Mouse (Mus musculus): ENCODE data around the gene C1qtnf9. TPM values are rescaled to one million over a fixed set of nuclear protein-coding genes. Genes with fewer than 3 reads are reported as not detected.

C1qtnf9 gene
- polyA plus RNA-seq, 1 experiment: not detected

GRCm38 (mm10) chr14:60799762-60800728 lies 32.1 kb downstream of the C1qtnf9 start:
- Histone ChIP-seq H3K79me3 (ENCODE audit: low read depth) (no peaks in the 10 kb centered on the region), H3ac (ENCODE audit: control insufficient read depth, insufficient read length, low read depth) (no peak overlapping the region), H3K4me3 (ENCODE audit: insufficient read depth, poor library complexity, severe bottlenecking) (no peak overlapping the region), H3K27me3 (ENCODE audit: control insufficient read depth, insufficient read depth, insufficient read length) (no peaks in the 10 kb centered on the region), H3K36me3 (ENCODE audit: control insufficient read depth, insufficient read depth) (no peaks in the 10 kb centered on the region), H3K79me2 (ENCODE audit: control insufficient read depth, insufficient read depth) (no peaks in the 10 kb centered on the region)
- TF ChIP-seq FOSL1 (IDR thresholded peaks at IDR 0.05; ENCODE audit: insufficient read depth, low read length, poor library complexity, severe bottlenecking) (no peak), USF1 (IDR thresholded peaks at IDR 0.05; ENCODE audit: low read depth) (no peak), CTCF (IDR thresholded peaks at IDR 0.05; ENCODE audit: control insufficient read depth, insufficient read depth, insufficient read length) (no peak), CEBPB (IDR thresholded peaks at IDR 0.05; ENCODE audit: low read depth) (no peak), MYOD1 (IDR thresholded peaks at IDR 0.05; ENCODE audit: control insufficient read depth, insufficient read length, low read depth) (no peak)

- Histone ChIP-seq H3K79me3 (ENCODE audit: low read depth) (no peaks in the 10 kb centered on the region), H3K36me3 (ENCODE audit: control insufficient read depth, insufficient read depth) (no peaks in the 10 kb centered on the region), H3K79me2 (ENCODE audit: control insufficient read depth, insufficient read depth) (no peaks in the 10 kb centered on the region), H3K27me3 (ENCODE audit: control insufficient read depth, insufficient read depth, insufficient read length) (no peaks in the 10 kb centered on the region), H3ac (ENCODE audit: control insufficient read depth, insufficient read length, low read depth) (no peak overlapping the region), H3K4me3 (ENCODE audit: insufficient read depth, poor library complexity, severe bottlenecking) (no peak overlapping the region)
- TF ChIP-seq FOSL1 (IDR thresholded peaks at IDR 0.05; ENCODE audit: insufficient read depth, low read length, poor library complexity, severe bottlenecking): no peak
- no peak for TF ChIP-seq CEBPB (IDR thresholded peaks at IDR 0.05; ENCODE audit: low read depth)
- no peak for TF ChIP-seq USF1 (IDR thresholded peaks at IDR 0.05; ENCODE audit: low read depth)
- TF ChIP-seq MYOD1 (IDR thresholded peaks at IDR 0.05; ENCODE audit: control insufficient read depth, insufficient read length, low read depth): no peak
- no peak for TF ChIP-seq MAX (IDR thresholded peaks at IDR 0.05)
- TF ChIP-seq MYOG (IDR thresholded peaks at IDR 0.05; ENCODE audit: control insufficient read depth, extremely low read depth, insufficient read length): no peak
- no peak for TF ChIP-seq CTCF (IDR thresholded peaks at IDR 0.05; ENCODE audit: control insufficient read depth, insufficient read depth, insufficient read length)
Measured at GRCm38 (mm10) chr14:60802026-60802425, 34.1 kb downstream of the C1qtnf9 start.

GRCm38 (mm10) chr14:60804978-60805377 lies 37.0 kb downstream of the C1qtnf9 start:
- Histone ChIP-seq H3K36me3 (ENCODE audit: control insufficient read depth, insufficient read depth) (no peaks in the 10 kb centered on the region), H3ac (ENCODE audit: control insufficient read depth, insufficient read length, low read depth) (no peak overlapping the region), H3K4me3 (ENCODE audit: insufficient read depth, poor library complexity, severe bottlenecking) (no peak overlapping the region), H3K27me3 (ENCODE audit: control insufficient read depth, insufficient read depth, insufficient read length) (no peaks in the 10 kb centered on the region), H3K79me3 (ENCODE audit: low read depth) (no peaks in the 10 kb centered on the region), H3K79me2 (ENCODE audit: control insufficient read depth, insufficient read depth) (no peaks in the 10 kb centered on the region)
- no peak for TF ChIP-seq MAX (IDR thresholded peaks at IDR 0.05)
- no peak for TF ChIP-seq CEBPB (IDR thresholded peaks at IDR 0.05; ENCODE audit: low read depth)
- no peak for TF ChIP-seq FOSL1 (IDR thresholded peaks at IDR 0.05; ENCODE audit: insufficient read depth, low read length, poor library complexity, severe bottlenecking)
- no peak for TF ChIP-seq USF1 (IDR thresholded peaks at IDR 0.05; ENCODE audit: low read depth)
- no peak for TF ChIP-seq MYOD1 (IDR thresholded peaks at IDR 0.05; ENCODE audit: control insufficient read depth, insufficient read length, low read depth)
- no peak for TF ChIP-seq MYOG (IDR thresholded peaks at IDR 0.05; ENCODE audit: control insufficient read depth, extremely low read depth, insufficient read length)
- no peak for TF ChIP-seq CTCF (IDR thresholded peaks at IDR 0.05; ENCODE audit: control insufficient read depth, insufficient read depth, insufficient read length)

GRCm38 (mm10) chr14:60805871-60806270 lies 37.9 kb downstream of the C1qtnf9 start:
- Histone ChIP-seq H3K36me3 (ENCODE audit: control insufficient read depth, insufficient read depth) (no peaks in the 10 kb centered on the region), H3K79me3 (ENCODE audit: low read depth) (no peaks in the 10 kb centered on the region), H3K27me3 (ENCODE audit: control insufficient read depth, insufficient read depth, insufficient read length) (no peaks in the 10 kb centered on the region), H3K79me2 (ENCODE audit: control insufficient read depth, insufficient read depth) (no peaks in the 10 kb centered on the region), H3K4me3 (ENCODE audit: insufficient read depth, poor library complexity, severe bottlenecking) (no peak overlapping the region), H3ac (ENCODE audit: control insufficient read depth, insufficient read length, low read depth) (no peak overlapping the region)
- TF ChIP-seq FOSL1 (IDR thresholded peaks at IDR 0.05; ENCODE audit: insufficient read depth, low read length, poor library complexity, severe bottlenecking) (no peak), CEBPB (IDR thresholded peaks at IDR 0.05; ENCODE audit: low read depth) (no peak), USF1 (IDR thresholded peaks at IDR 0.05; ENCODE audit: low read depth) (no peak), MYOD1 (IDR thresholded peaks at IDR 0.05; ENCODE audit: control insufficient read depth, insufficient read length, low read depth) (no peak), MYOG (IDR thresholded peaks at IDR 0.05; ENCODE audit: control insufficient read depth, extremely low read depth, insufficient read length) (no peak), MAX (IDR thresholded peaks at IDR 0.05) (no peak), CTCF (IDR thresholded peaks at IDR 0.05; ENCODE audit: control insufficient read depth, insufficient read depth, insufficient read length) (no peak)

DNA sequence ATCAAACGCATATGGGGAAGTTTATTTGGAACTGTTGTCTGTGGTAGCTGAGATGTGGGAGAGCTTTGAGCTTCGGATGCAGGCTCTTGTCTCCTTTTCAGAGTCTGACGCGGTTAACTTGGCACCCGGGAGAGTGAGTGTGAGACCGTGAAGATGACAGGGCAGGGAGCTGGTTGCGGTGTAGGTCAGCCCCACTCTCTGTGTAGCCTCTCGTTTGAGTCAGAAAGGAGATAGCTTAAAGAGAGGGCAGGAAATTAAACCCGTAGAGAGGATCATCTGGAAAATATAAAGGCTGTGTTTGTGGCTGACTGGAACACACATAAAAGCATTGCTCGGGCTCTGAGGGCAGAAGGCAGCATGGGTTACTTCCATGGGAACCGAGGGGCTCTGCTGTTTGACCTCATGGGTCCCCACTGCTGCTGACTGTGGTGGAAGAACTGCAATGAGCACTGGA lies 39.0 kb downstream of the C1qtnf9 start:
- Histone ChIP-seq H3K36me3 (ENCODE audit: control insufficient read depth, insufficient read depth) (peaks cover 1% of the 10 kb centered on the region), H3K79me2 (ENCODE audit: control insufficient read depth, insufficient read depth) (no peaks in the 10 kb centered on the region), H3K4me3 (ENCODE audit: insufficient read depth, poor library complexity, severe bottlenecking) (no peak overlapping the region), H3ac (ENCODE audit: control insufficient read depth, insufficient read length, low read depth) (no peak overlapping the region), H3K79me3 (ENCODE audit: low read depth) (no peaks in the 10 kb centered on the region), H3K27me3 (ENCODE audit: control insufficient read depth, insufficient read depth, insufficient read length) (no peaks in the 10 kb centered on the region)
- TF ChIP-seq FOSL1 (IDR thresholded peaks at IDR 0.05; ENCODE audit: insufficient read depth, low read length, poor library complexity, severe bottlenecking): no peak
- no peak for TF ChIP-seq USF1 (IDR thresholded peaks at IDR 0.05; ENCODE audit: low read depth)
- TF ChIP-seq CEBPB (IDR thresholded peaks at IDR 0.05; ENCODE audit: low read depth): no peak
- TF ChIP-seq CTCF (IDR thresholded peaks at IDR 0.05; ENCODE audit: control insufficient read depth, insufficient read depth, insufficient read length): no peak
- no peak for TF ChIP-seq MYOD1 (IDR thresholded peaks at IDR 0.05; ENCODE audit: control insufficient read depth, insufficient read length, low read depth)
- TF ChIP-seq MAX (IDR thresholded peaks at IDR 0.05): no peak
- no peak for TF ChIP-seq MYOG (IDR thresholded peaks at IDR 0.05; ENCODE audit: control insufficient read depth, extremely low read depth, insufficient read length)

Measured in C2C12 (cell line).